Mouse (Mus musculus): ENCODE results near the gene Rasl10a. TPM values are rescaled to one million over a fixed set of nuclear protein-coding genes. Genes with fewer than 3 reads are reported as not detected.

The Rasl10a gene
- polyA plus RNA-seq, 1 experiment, result 2.9 TPM

DNA sequence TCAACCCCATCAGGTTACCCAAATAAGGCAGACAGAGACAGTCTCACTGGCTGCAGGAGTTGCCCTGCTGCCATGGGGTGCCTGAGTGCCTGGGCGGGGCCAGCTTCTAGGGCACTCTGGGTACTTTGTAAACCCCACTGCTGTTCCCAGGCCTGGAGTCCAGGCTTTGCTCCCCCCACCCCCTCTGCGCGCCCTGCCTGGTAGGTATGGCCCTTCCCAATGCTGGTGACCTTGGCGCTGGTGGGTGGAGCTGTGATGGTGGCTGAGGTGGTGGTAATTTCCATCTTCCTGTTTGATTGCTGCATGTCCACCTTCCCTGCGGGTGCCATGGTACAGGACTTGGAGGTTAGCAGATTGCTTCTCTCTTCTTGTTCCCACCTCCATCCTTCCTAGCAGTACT lies 17.3 kb upstream of the Rasl10a start:
- TF ChIP-seq CTCF (IDR thresholded peaks at IDR 0.05; ENCODE audit: borderline replicate concordance, insufficient read depth, low read depth, low read length) (no peak), POLR2A (IDR thresholded peaks at IDR 0.05; ENCODE audit: borderline replicate concordance, insufficient read depth, low read length) (no peak)
- no peaks in the 10 kb centered on the region for H3K27me3 ChIP-seq (ENCODE audit: control insufficient read depth, insufficient read depth, low read length)
- peaks cover 59% of the 10 kb centered on the region for H3K4me1 ChIP-seq (ENCODE audit: control insufficient read depth, insufficient read depth, low read length)
- no peak overlapping the region for H3K4me3 ChIP-seq (replicated peaks; ENCODE audit: insufficient read depth, low read depth, low read length)
- DNase-seq, result no peak
- WGBS, result 96% methylated on average over 5 of the region's 5 CpGs
- no peak overlapping the region for H3K27ac ChIP-seq (ENCODE audit: insufficient read depth, low read length)

GRCm38 (mm10) chr11:5041144-5041780 lies 16.7 kb upstream of the Rasl10a start:
- peaks cover 59% of the 10 kb centered on the region for H3K4me1 ChIP-seq (ENCODE audit: control insufficient read depth, insufficient read depth, low read length)
- no peak overlapping the region for H3K4me3 ChIP-seq (replicated peaks; ENCODE audit: insufficient read depth, low read depth, low read length)
- TF ChIP-seq POLR2A (IDR thresholded peaks at IDR 0.05; ENCODE audit: borderline replicate concordance, insufficient read depth, low read length) (no peak), CTCF (IDR thresholded peaks at IDR 0.05; ENCODE audit: borderline replicate concordance, insufficient read depth, low read depth, low read length) (no peak)
- H3K27ac ChIP-seq (ENCODE audit: insufficient read depth, low read length), result no peak overlapping the region
- DNase-seq, result no peak
- no peaks in the 10 kb centered on the region for H3K27me3 ChIP-seq (ENCODE audit: control insufficient read depth, insufficient read depth, low read length)
- 82% methylated on average over 18 of the region's 18 CpGs for WGBS

DNA sequence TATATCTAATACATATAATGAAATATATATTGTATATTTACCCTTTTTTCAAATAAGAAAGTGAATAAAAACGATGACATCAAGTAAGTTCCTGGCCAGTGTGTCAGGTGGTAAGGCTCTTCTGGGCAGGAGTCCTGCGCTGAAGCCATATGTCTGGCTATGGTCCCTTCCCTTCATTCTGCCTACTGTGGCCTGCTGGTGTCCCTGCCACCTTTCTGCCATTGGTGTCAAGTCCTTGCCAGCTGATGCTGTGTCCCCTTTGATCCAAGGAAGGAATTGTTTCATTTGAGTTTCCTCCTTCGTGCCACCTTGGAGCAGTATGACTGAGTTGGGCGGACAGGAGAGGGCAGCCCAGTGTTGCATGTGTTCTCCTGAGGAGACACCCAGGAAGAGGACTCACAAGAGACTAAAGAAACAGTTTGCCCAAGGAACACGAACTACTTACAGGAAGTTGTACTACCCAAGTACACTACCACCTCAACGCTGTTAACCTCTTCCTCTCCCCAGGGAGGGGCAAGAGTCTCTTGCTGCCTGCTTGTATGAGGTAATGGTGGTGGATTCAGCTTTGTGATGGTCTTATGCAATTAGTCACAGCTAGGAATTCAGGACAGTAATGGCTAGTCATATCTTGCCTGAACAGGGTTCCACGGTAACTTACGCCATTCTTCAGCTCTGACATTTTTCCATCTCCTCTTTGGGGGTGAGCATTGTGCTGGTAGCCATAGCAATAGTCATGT lies 15.1 kb upstream of the Rasl10a start:
- DNase-seq, result peak; percentile 49 to 68
- H3K4me1 ChIP-seq (ENCODE audit: control insufficient read depth, insufficient read depth, low read length), result peaks cover 48% of the 10 kb centered on the region
- H3K4me3 ChIP-seq (replicated peaks; ENCODE audit: insufficient read depth, low read depth, low read length), result no peak overlapping the region
- TF ChIP-seq CTCF (IDR thresholded peaks at IDR 0.05; ENCODE audit: borderline replicate concordance, insufficient read depth, low read depth, low read length) (no peak), POLR2A (IDR thresholded peaks at IDR 0.05; ENCODE audit: borderline replicate concordance, insufficient read depth, low read length) (no peak)
- no peaks in the 10 kb centered on the region for H3K27me3 ChIP-seq (ENCODE audit: control insufficient read depth, insufficient read depth, low read length)
- 39% methylated on average over 8 of the region's 8 CpGs for WGBS
- H3K27ac ChIP-seq (ENCODE audit: insufficient read depth, low read length), result peak overlapping the region; percentile 34; the same call in 1 of the 2 replicates

- 56% methylated on average over 12 of the region's 12 CpGs for WGBS
- TF ChIP-seq CTCF (IDR thresholded peaks at IDR 0.05; ENCODE audit: borderline replicate concordance, insufficient read depth, low read depth, low read length), result no peak
- no peak for TF ChIP-seq POLR2A (IDR thresholded peaks at IDR 0.05; ENCODE audit: borderline replicate concordance, insufficient read depth, low read length)
- no peaks in the 10 kb centered on the region for H3K27me3 ChIP-seq (ENCODE audit: control insufficient read depth, insufficient read depth, low read length)
- H3K27ac ChIP-seq (ENCODE audit: insufficient read depth, low read length), result no peak overlapping the region
- H3K4me3 ChIP-seq (replicated peaks; ENCODE audit: insufficient read depth, low read depth, low read length), result no peak overlapping the region
- peaks cover 23% of the 10 kb centered on the region for H3K4me1 ChIP-seq (ENCODE audit: control insufficient read depth, insufficient read depth, low read length)
- DNase-seq, result no peak
Measured at GRCm38 (mm10) chr11:5046321-5046926, 11.5 kb upstream of the Rasl10a start.

GRCm38 (mm10) chr11:5051629-5052028 lies 6.3 kb upstream of the Rasl10a start:
- 94% methylated on average over 10 of the region's 10 CpGs for WGBS
- no peak for DNase-seq

DNA sequence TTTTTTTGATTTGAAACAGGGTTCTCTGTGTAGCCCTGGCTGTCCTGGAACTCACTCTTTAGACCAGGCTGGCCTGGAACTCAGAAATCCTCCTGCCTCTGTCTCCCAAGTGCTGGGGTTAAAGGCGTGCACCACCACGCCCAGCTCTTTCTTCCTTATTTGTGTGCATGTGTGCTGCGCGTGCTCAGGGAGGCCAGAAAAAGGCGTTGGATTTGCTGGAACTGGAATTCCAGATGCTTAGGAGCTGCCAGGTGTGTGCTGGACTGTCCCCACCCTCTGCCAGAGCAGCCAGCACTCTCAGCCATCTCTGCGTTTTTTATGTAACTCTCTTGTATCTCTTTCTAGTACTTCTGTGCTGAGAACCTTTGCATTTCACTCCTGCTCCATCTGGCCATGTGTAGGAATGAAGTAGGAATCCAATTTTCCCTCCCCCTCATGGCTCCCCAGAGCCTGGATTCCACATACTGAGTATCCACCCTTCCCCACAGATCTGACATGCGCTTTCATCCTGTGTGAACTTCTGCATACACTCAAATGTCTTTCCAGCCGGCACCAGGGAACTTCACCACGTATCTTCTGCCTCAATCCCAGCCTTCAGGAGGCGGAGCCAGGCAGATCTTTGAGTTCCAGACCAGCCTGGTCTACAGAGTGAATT lies 5.6 kb upstream of the Rasl10a start:
- H3K27ac ChIP-seq (ENCODE audit: insufficient read depth, low read length), result no peak overlapping the region
- H3K4me1 ChIP-seq (ENCODE audit: control insufficient read depth, insufficient read depth, low read length), result peaks cover 9% of the 10 kb centered on the region
- H3K27me3 ChIP-seq (ENCODE audit: control insufficient read depth, insufficient read depth, low read length), result no peaks in the 10 kb centered on the region
- DNase-seq, result no peak
- no peak for TF ChIP-seq POLR2A (IDR thresholded peaks at IDR 0.05; ENCODE audit: borderline replicate concordance, insufficient read depth, low read length)
- TF ChIP-seq CTCF (IDR thresholded peaks at IDR 0.05; ENCODE audit: borderline replicate concordance, insufficient read depth, low read depth, low read length), result no peak
- H3K4me3 ChIP-seq (replicated peaks; ENCODE audit: insufficient read depth, low read depth, low read length), result no peak overlapping the region
- 81% methylated on average over 10 of the region's 10 CpGs for WGBS

More at GRCm38 (mm10) chr11:5051629-5052028, 6.3 kb upstream of the Rasl10a start:
- peaks cover 9% of the 10 kb centered on the region for H3K4me1 ChIP-seq (ENCODE audit: control insufficient read depth, insufficient read depth, low read length)
- no peaks in the 10 kb centered on the region for H3K27me3 ChIP-seq (ENCODE audit: control insufficient read depth, insufficient read depth, low read length)
- H3K4me3 ChIP-seq (replicated peaks; ENCODE audit: insufficient read depth, low read depth, low read length), result no peak overlapping the region
- TF ChIP-seq POLR2A (IDR thresholded peaks at IDR 0.05; ENCODE audit: borderline replicate concordance, insufficient read depth, low read length) (no peak), CTCF (IDR thresholded peaks at IDR 0.05; ENCODE audit: borderline replicate concordance, insufficient read depth, low read depth, low read length) (no peak)
- H3K27ac ChIP-seq (ENCODE audit: insufficient read depth, low read length), result no peak overlapping the region

GRCm38 (mm10) chr11:5054151-5054550 lies 3.8 kb upstream of the Rasl10a start:
- no peak overlapping the region for H3K27ac ChIP-seq (ENCODE audit: insufficient read depth, low read length)
- H3K4me3 ChIP-seq (replicated peaks; ENCODE audit: insufficient read depth, low read depth, low read length), result no peak overlapping the region
- H3K27me3 ChIP-seq (ENCODE audit: control insufficient read depth, insufficient read depth, low read length), result no peaks in the 10 kb centered on the region; the same call in 1 of the 2 replicates
- 93% methylated on average over 14 of the region's 14 CpGs for WGBS
- DNase-seq, result no peak
- no peak for TF ChIP-seq CTCF (IDR thresholded peaks at IDR 0.05; ENCODE audit: borderline replicate concordance, insufficient read depth, low read depth, low read length)
- TF ChIP-seq POLR2A (IDR thresholded peaks at IDR 0.05; ENCODE audit: borderline replicate concordance, insufficient read depth, low read length), result no peak
- H3K4me1 ChIP-seq (ENCODE audit: control insufficient read depth, insufficient read depth, low read length), result peaks cover 9% of the 10 kb centered on the region
